Mouse (Mus musculus): ENCODE data around the gene Fbxl14. TPM values are rescaled to one million over a fixed set of nuclear protein-coding genes. Genes with fewer than 3 reads are reported as not detected.

The Fbxl14 gene
- polyA plus RNA-seq, 1 experiment from 2014 or later, result 2.9 TPM

DNA sequence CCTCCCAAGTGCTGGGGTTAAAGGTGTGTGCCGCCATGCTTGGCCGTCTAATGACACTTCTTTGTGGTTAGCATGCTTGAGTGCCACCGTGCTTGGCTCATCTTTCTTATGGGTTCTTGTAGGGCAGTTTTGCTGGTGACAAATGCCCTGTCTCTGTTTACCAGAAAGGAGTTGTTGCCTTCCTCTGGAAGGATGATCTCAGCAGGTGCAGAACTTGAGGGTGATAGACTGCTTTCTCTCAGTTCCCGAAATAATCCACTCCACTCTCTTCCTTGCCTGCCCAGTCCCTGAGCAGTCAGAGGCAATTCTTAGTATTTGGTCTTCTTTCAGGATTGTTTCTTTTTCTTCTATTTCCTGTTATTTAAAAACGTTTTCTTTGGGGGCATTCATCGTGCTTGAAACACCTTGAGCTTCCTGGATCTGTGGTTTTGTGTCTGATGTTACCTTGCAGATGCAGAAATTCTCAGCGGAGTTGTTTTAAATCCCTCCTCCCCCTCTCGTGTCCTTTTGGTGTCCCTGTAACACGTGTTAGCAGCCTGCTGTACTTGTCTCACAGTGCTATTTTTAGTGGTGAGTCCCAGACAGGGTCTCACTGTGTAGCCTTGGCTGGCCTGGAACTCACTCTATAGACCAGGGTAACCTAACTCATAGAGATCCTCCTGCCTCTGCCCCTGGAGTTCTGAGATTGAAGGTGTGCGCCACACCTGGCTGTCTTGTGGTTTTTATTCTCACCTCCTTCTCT, 29.3 kb downstream of the Fbxl14 start:
- H3K9me3 ChIP-seq (replicated peaks), result no peaks in the 10 kb centered on the region
- H3K36me3 ChIP-seq, result peaks cover 13% of the 10 kb centered on the region
- no peak overlapping the region for H3K4me3 ChIP-seq
- H3K4me1 ChIP-seq, result peaks cover 8% of the 10 kb centered on the region
- no peaks in the 10 kb centered on the region for H3K27me3 ChIP-seq (ENCODE audit: low read depth, poor library complexity, severe bottlenecking)
- no peak overlapping the region for H3K27ac ChIP-seq (replicated peaks)
- no peak for DNase-seq (ENCODE audit: low spot score)
- WGBS, result 81% methylated on average over 10 of the region's 10 CpGs

DNA sequence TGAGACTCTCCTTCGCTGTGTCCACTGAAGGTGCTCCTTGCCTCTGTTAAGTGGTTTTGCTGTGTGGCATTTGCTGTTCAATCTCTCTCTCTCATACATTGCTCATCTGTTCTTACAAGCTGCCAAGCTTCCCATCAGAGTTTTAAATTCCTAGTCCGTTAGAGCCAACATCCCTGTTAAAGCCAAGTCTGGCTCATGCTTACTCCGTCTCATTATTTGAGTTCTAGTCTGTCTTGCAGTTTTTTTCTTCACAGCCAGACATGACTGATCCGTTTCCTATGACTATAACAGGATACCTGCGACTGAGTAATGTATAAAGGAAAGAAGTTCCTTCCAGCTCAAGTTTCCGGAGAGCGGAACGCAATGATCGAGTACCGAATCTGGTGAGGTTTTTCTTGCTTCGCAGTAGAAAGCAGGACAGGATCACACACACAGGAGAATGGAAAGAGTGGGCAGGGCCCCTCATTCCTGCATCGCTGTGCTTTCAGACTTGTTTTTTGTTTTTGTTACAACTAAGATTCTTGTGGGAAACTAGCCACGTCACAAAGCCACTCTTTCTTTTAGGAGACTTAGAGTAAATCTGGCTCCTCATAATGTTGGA, 30.1 kb downstream of the Fbxl14 start:
- Histone ChIP-seq H3K4me1 (peaks cover 8% of the 10 kb centered on the region), H3K27ac (replicated peaks) (no peak overlapping the region), H3K27me3 (ENCODE audit: low read depth, poor library complexity, severe bottlenecking) (no peaks in the 10 kb centered on the region), H3K4me3 (no peak overlapping the region), H3K9me3 (replicated peaks) (no peaks in the 10 kb centered on the region), H3K36me3 (peaks cover 13% of the 10 kb centered on the region)
- WGBS, result 92% methylated on average over 13 of the region's 13 CpGs
- DNase-seq (ENCODE audit: low spot score), result no peak

GRCm38 (mm10) chr6:119512701-119513100, 33.2 kb downstream of the Fbxl14 start:
- H3K4me3 ChIP-seq, result no peak overlapping the region

DNA sequence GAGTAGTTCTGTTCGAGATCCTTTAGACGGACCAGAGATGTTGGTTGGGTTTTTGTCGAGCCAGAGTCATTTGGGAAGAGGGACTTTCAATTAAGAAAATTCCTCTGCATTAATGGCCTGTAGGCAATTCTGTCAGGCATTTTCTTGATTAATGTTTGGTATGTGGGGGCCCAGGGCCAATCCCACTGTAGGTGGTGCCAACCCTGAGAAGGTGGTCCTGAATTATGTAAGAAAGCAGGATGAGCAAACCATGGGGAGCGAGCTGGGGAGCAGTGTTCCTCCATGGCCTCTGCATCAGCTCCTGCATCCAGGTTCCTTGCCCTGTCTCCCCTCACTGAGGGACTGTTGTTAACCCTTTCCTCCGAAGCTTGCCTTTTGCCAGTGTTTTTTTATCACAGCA, 34.0 kb downstream of the Fbxl14 start:
- WGBS, result 82% methylated on average over 5 of the region's 5 CpGs
- no peak overlapping the region for H3K27ac ChIP-seq (replicated peaks)
- no peak overlapping the region for H3K4me3 ChIP-seq
- no peaks in the 10 kb centered on the region for H3K9me3 ChIP-seq (replicated peaks)
- H3K27me3 ChIP-seq (ENCODE audit: low read depth, poor library complexity, severe bottlenecking), result no peaks in the 10 kb centered on the region
- H3K36me3 ChIP-seq, result peaks cover 17% of the 10 kb centered on the region
- no peaks in the 10 kb centered on the region for H3K4me1 ChIP-seq
- no peak for DNase-seq (ENCODE audit: low spot score)

More at GRCm38 (mm10) chr6:119512701-119513100, 33.2 kb downstream of the Fbxl14 start:
- Histone ChIP-seq H3K27me3 (ENCODE audit: low read depth, poor library complexity, severe bottlenecking) (no peaks in the 10 kb centered on the region), H3K36me3 (peaks cover 18% of the 10 kb centered on the region), H3K27ac (replicated peaks) (no peak overlapping the region), H3K4me1 (no peaks in the 10 kb centered on the region), H3K9me3 (replicated peaks) (no peaks in the 10 kb centered on the region)
- no peak for DNase-seq (ENCODE audit: low spot score)
- WGBS, result 91% methylated on average over 11 of the region's 11 CpGs

DNA sequence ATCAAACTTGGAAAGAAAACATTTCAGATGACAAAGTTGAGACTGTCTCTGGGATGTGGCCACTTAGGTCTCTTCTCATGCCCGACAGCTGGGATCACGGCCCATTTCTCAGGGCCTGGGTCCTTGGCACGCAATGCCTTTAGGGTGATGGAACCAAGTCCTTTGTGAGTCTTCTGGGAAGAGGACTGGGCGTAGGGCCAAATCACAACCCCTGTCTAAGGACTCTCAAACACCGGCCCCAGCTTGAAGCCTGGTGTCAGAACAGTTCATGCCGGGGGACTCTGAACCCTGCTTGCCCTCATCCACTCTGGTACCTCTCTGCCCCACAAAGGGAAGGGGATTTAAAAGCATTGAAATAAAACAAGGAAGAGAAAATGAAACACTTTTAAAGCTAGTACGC, 34.6 kb downstream of the Fbxl14 start:
- peaks cover 11% of the 10 kb centered on the region for H3K36me3 ChIP-seq
- WGBS, result 93% methylated on average over 7 of the region's 7 CpGs
- H3K4me3 ChIP-seq, result no peak overlapping the region
- H3K4me1 ChIP-seq, result 0 out of 2 replicates have a peak, but pooled peaks cover 3% of the 10 kb centered on the region
- H3K9me3 ChIP-seq (replicated peaks), result no peaks in the 10 kb centered on the region
- DNase-seq (ENCODE audit: low spot score), result no peak
- H3K27ac ChIP-seq (replicated peaks), result no peak overlapping the region
- H3K27me3 ChIP-seq (ENCODE audit: low read depth, poor library complexity, severe bottlenecking), result no peaks in the 10 kb centered on the region

DNA sequence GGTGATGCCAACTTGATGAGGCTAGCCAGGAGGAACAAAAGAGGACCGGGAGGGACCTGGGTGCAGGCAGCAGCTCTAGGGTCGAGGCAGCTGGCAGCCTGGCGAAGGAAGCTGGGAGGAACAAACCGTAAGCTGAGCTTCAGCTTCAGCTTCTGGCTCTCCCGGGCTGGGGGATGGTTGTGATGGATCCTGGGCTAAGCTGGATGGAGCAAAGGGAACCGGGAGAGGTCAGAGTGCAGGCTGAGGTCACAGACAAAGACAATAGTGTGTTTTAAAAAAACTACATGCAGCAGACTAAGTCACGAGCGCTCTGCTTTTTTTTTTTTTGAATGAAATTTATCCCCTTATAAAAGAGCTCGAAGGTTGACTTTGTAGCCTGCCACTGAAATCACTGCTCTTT, 41.3 kb downstream of the Fbxl14 start:
- Histone ChIP-seq H3K27ac (replicated peaks) (peak overlapping the region; percentile 49; the same call in 1 of the 2 replicates), H3K9me3 (replicated peaks) (no peaks in the 10 kb centered on the region), H3K4me3 (no peak overlapping the region), H3K27me3 (ENCODE audit: low read depth, poor library complexity, severe bottlenecking) (no peaks in the 10 kb centered on the region), H3K4me1 (peaks cover 53% of the 10 kb centered on the region), H3K36me3 (peaks cover 8% of the 10 kb centered on the region)
- 16% methylated on average over 9 of the region's 9 CpGs for WGBS
- peak; percentile 39 for DNase-seq (ENCODE audit: low spot score)

- peaks cover 57% of the 10 kb centered on the region for H3K4me1 ChIP-seq
- H3K27ac ChIP-seq (replicated peaks), result peak overlapping the region; percentile 57; the same call in 1 of the 2 replicates
- no peak for DNase-seq (ENCODE audit: low spot score)
- H3K27me3 ChIP-seq (ENCODE audit: low read depth, poor library complexity, severe bottlenecking), result no peaks in the 10 kb centered on the region
- no peak overlapping the region for H3K4me3 ChIP-seq
- H3K36me3 ChIP-seq, result peaks cover 4% of the 10 kb centered on the region
- 67% methylated on average over 3 of the region's 3 CpGs for WGBS
- no peaks in the 10 kb centered on the region for H3K9me3 ChIP-seq (replicated peaks)
Measured at GRCm38 (mm10) chr6:119521482-119521900, 42.0 kb downstream of the Fbxl14 start.

DNA sequence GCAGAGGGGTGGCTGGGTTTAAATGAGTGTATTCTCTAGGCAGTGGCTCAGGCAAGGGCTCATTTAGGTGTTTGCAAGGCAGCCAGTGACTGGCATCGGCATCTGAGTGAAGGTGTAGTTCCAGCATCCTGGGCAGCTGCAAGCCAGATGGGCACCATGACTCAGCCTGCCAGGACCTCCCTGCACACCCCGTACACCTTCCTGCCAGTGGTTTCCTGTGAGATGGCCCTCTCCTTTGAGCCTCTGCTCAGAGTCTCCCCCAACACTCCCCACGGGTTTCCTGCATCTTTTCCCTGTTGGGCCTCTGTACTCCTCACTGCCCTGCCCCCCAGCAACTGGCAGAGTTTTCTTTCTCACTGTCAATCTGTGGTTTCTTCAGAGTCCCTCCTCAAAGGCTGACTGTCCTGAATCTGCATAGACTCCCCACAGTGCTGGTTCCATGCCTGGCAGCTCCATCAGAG, 42.5 kb downstream of the Fbxl14 start:
- Histone ChIP-seq H3K36me3 (no peaks in the 10 kb centered on the region; the same call in 1 of the 2 replicates), H3K4me1 (peaks cover 62% of the 10 kb centered on the region), H3K27ac (replicated peaks) (peak overlapping the region; percentile 57), H3K9me3 (replicated peaks) (no peaks in the 10 kb centered on the region), H3K4me3 (no peak overlapping the region), H3K27me3 (ENCODE audit: low read depth, poor library complexity, severe bottlenecking) (no peaks in the 10 kb centered on the region)
- 50% methylated on average over 3 of the region's 3 CpGs for WGBS
- DNase-seq (ENCODE audit: low spot score), result no peak

- Histone ChIP-seq H3K4me1 (peaks cover 54% of the 10 kb centered on the region), H3K9me3 (replicated peaks) (no peaks in the 10 kb centered on the region), H3K27ac (replicated peaks) (no peak overlapping the region), H3K36me3 (0 out of 2 replicates have a peak, but pooled peaks cover 2% of the 10 kb centered on the region), H3K4me3 (no peak overlapping the region), H3K27me3 (ENCODE audit: low read depth, poor library complexity, severe bottlenecking) (no peaks in the 10 kb centered on the region)
- 83% methylated on average over 5 of the region's 5 CpGs for WGBS
- DNase-seq (ENCODE audit: low spot score), result no peak
Measured at GRCm38 (mm10) chr6:119526498-119526897, 47.0 kb downstream of the Fbxl14 start.

DNA sequence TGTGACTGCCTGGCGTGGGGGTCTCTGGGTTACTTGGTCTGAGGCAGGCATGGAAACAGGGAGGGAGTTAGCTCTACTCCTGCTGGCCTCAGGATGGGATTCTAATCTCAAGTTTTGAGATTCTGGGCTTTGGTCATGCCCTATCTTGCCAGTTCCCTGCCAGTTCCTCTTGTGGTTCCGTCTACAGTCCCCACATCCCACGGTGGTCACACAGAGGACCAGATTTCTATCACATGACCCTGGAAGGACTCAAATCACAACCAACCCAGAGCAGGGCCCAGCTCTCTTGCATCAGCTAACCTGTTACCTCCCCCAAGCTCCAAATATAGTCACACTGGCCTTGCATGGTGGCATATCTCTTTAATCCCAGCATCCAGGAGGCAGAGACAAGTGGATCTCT, 50.2 kb downstream of the Fbxl14 start:
- 95% methylated on average over 3 of the region's 3 CpGs for WGBS
- Histone ChIP-seq H3K27me3 (ENCODE audit: low read depth, poor library complexity, severe bottlenecking) (no peaks in the 10 kb centered on the region), H3K9me3 (replicated peaks) (no peaks in the 10 kb centered on the region), H3K4me1 (peaks cover 22% of the 10 kb centered on the region), H3K27ac (replicated peaks) (no peak overlapping the region), H3K36me3 (0 out of 2 replicates have a peak, but pooled peaks cover 2% of the 10 kb centered on the region), H3K4me3 (no peak overlapping the region)
- DNase-seq (ENCODE audit: low spot score), result no peak

Other genes starting within 250 kb of the Fbxl14 start
- 0.12 TPM in 1 of 2 replicates, not detected in the other for gene Cacna2d4, start 243.1 kb upstream of the Fbxl14 start, polyA plus RNA-seq (2016; fragmentation: Nextera tagmentation; extraction: Ambion mirVana)
- 0.25 and 0.26 TPM in 2 replicates for gene Lrtm2, start 148.9 kb upstream of the Fbxl14 start, polyA plus RNA-seq (2016; fragmentation: Nextera tagmentation; extraction: Ambion mirVana)
- gene Adipor2, start 62.0 kb upstream of the Fbxl14 start, polyA plus RNA-seq (2016; fragmentation: Nextera tagmentation; extraction: Ambion mirVana), result 36.9 and 37.1 TPM in 2 replicates
- gene Wnt5b, start 64.7 kb downstream of the Fbxl14 start, polyA plus RNA-seq (2016; fragmentation: Nextera tagmentation; extraction: Ambion mirVana), result 15.3 and 19.0 TPM in 2 replicates

All from midbrain, embryonic 10.5 days (tissue).